ENCODE assay signal across 8 mouse cellular contexts in the genomic region with DNA sequence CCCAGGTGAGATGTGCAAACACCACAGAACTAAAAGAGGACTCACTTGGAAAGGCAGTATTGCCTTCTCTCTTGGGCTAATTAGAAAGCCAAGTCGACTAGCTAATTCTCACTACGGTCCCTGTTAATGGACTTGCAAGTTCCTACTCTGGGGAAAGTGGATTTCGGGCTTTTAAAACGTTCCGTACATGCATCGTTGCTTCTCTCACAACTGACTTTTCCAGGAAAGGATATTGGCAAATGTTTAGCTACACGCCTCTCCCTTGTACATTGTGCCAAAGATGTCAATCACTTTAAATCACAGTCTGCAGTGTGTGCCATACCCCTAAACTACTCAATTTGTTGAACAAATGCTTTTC. TPM values are rescaled to one million over a fixed set of nuclear protein-coding genes. Genes with fewer than 3 reads are reported as not detected.
DNase-seq lines count a peak whose midpoint lies in the region; ATAC-seq and TF ChIP-seq lines count a peak whose summit lies in the region.

No protein-coding gene starts in this region.

- intact Hi-C loops in left cerebral cortex, postnatal 4 days (cut with DNase I) = loop anchor here (5.0 to 10.0 kb wide), 2 partner anchors 76 to 141 kb away; no protein-coding TSS in a partner anchor

- TF ChIP-seq POLR2A in embryonic fibroblast, embryonic 13.5 days (IDR thresholded peaks at IDR 0.05; ENCODE audit: low read depth, low read length) = no peak

- no peaks in the 10 kb centered on the region for H3K9me3 ChIP-seq in lung, embryonic 16.5 days (ENCODE audit: control insufficient read depth, low read length)
- no peaks in the 10 kb centered on the region for H3K9me3 ChIP-seq in stomach, embryonic 14.5 days (ENCODE audit: control insufficient read depth, low read depth, low read length)

- H3K4me1 ChIP-seq in lung, embryonic 16.5 days (replicated peaks; ENCODE audit: control insufficient read depth, insufficient read depth, low read length) = peaks cover 3% of the 10 kb centered on the region
- H3K4me1 ChIP-seq in embryonic fibroblast, embryonic 13.5 days (ENCODE audit: control insufficient read depth, insufficient read depth, low read length) = 0 out of 2 replicates have a peak, but pooled peaks cover 7% of the 10 kb centered on the region
- H3K4me1 ChIP-seq in stomach, embryonic 14.5 days (ENCODE audit: control insufficient read depth, insufficient read depth, low read length) = peaks cover 10% of the 10 kb centered on the region; the same call in 1 of the 2 replicates

- peak overlapping the region; percentile 95; the same call in 1 of the 2 replicates for H3K9ac ChIP-seq in lung, embryonic 16.5 days (ENCODE audit: low read length)
- H3K9ac ChIP-seq in stomach, embryonic 14.5 days (replicated peaks; ENCODE audit: low read depth, low read length) = peak overlapping the region; percentile 10; the same call in 1 of the 2 replicates

- H3K27ac ChIP-seq in lung, embryonic 16.5 days (ENCODE audit: low read length) = peak overlapping the region; percentile 96
- H3K27ac ChIP-seq in embryonic fibroblast, embryonic 13.5 days (ENCODE audit: insufficient read depth, low read length) = no peak overlapping the region
- H3K27ac ChIP-seq in stomach, embryonic 14.5 days (ENCODE audit: low read length) = peak overlapping the region; percentile 97

- ATAC-seq in lung, embryonic 16.5 days (ENCODE audit: low read depth) = no peak
- no peak for ATAC-seq in stomach, embryonic 14.5 days (ENCODE audit: insufficient number of reproducible peaks, insufficient read depth, low FRiP score, low read depth)

- peak overlapping the region; percentile 89 for H3K4me3 ChIP-seq in lung, embryonic 16.5 days (ENCODE audit: low read length)
- peak overlapping the region; percentile 56 for H3K4me3 ChIP-seq in embryonic fibroblast, embryonic 13.5 days (ENCODE audit: insufficient read depth, low read length)
- H3K4me3 ChIP-seq in stomach, embryonic 14.5 days (ENCODE audit: low read depth, low read length) = peak overlapping the region; percentile 94

- no peaks in the 10 kb centered on the region for H3K36me3 ChIP-seq in lung, embryonic 16.5 days (ENCODE audit: control insufficient read depth, insufficient read depth, low read length)
- H3K36me3 ChIP-seq in stomach, embryonic 14.5 days (ENCODE audit: control insufficient read depth, insufficient read depth, low read length) = no peaks in the 10 kb centered on the region

- no peak for TF ChIP-seq CTCF in embryonic fibroblast, embryonic 13.5 days (IDR thresholded peaks at IDR 0.05; ENCODE audit: borderline replicate concordance, insufficient read depth, low read length)

- no peak for DNase-seq in lung, postnatal 10 days
- DNase-seq in kidney, postnatal 36 days = peak; percentile 9 to 11
- no peak for DNase-seq in left cerebral cortex, postnatal 4 days
- no peak for DNase-seq in right cerebral cortex, postnatal 4 days
- no peak for DNase-seq in lung, postnatal 14 days

- H3K27me3 ChIP-seq in lung, embryonic 16.5 days (ENCODE audit: control insufficient read depth, insufficient read depth, low read depth, low read length) = no peaks in the 10 kb centered on the region
- no peaks in the 10 kb centered on the region for H3K27me3 ChIP-seq in stomach, embryonic 14.5 days (ENCODE audit: control insufficient read depth, insufficient read depth, low read length)

- WGBS in lung, embryonic 16.5 days = 15% methylated on average over 7 of the region's 7 CpGs
- 20% methylated on average over 7 of the region's 7 CpGs for WGBS in stomach, embryonic 14.5 days

- peak overlapping the region; percentile 93 for H3K4me2 ChIP-seq in lung, embryonic 16.5 days (ENCODE audit: low read depth, low read length)
- H3K4me2 ChIP-seq in stomach, embryonic 14.5 days (replicated peaks; ENCODE audit: low read depth, low read length) = peak overlapping the region; percentile 57

RNA-seq across cellular contexts. Expression of gene Galnt7, which starts 0.9 kb away (rescaled TPM):
- polyA plus RNA-seq in lung, embryonic 16.5 days (2015; fragmentation: Nextera tagmentation; extraction: Ambion mirVana) = 9.6 and 11.2 TPM in 2 replicates
- 8.2 and 12.1 TPM in 2 replicates for polyA plus RNA-seq in embryonic fibroblast, embryonic 13.5 days (2011; ENCODE audit: insufficient read length, low read depth, missing spikeins)
- polyA plus RNA-seq in stomach, embryonic 14.5 days (2014; fragmentation: Nextera tagmentation; extraction: Ambion mirVana) = 35.3 and 35.5 TPM in 2 replicates
- 10 to 100 TPM; 10.9 to 13.0 TPM for total RNA-seq in left cerebral cortex, postnatal 4 days (2021)

Comparison
In these comparisons a context has a peak if more than half of its experiments do, and no peak if none do; other contexts are left out.
1. DNase-seq: peak in kidney, postnatal 36 days (2 of 2); none in lung, postnatal 10 days (single experiment), left cerebral cortex, postnatal 4 days (single experiment), right cerebral cortex, postnatal 4 days (single experiment) and lung, postnatal 14 days (single experiment).
2. Peak in every context shown above with its lines, with median percentiles within 50 percentile points of each other: H3K4me3 ChIP-seq.